Mouse (Mus musculus) MEL (cell line): ENCODE results near the gene Pp2d1. TPM values are rescaled to one million over a fixed set of nuclear protein-coding genes. Genes with fewer than 3 reads are reported as not detected.
A peak's percentile ranks its signal among the peaks of the same experiment; 100 is the strongest.

Experiments used
- DNase-seq: peaks from one replicate; pipeline ENCODE4 v3.0.0; 2011; ENCODE audit warnings: low read depth, low spot score
- H3K27ac ChIP-seq: 2 replicates; pipeline ENCODE4 v1.5.1; 2012; ENCODE audit warnings: low read depth, mild to moderate bottlenecking, control low read depth, low read length, moderate library complexity; ENCODE audit not compliant: control insufficient read depth
- H3K27me3 ChIP-seq, 2 experiments: fragments of 150-350 bp in 1 of 2; sonication (generic) in 1 of 2; 2 replicates each; pipeline ENCODE4 v1.6.1; 2012; ENCODE audit warnings: low read length in 2 of 2, mild to moderate bottlenecking in 2 of 2, improper control_type of control experiment in 1 of 2, moderate library complexity in 1 of 2; ENCODE audit not compliant: insufficient read depth in 2 of 2, control insufficient read depth in 1 of 2
- H3K36me3 ChIP-seq, 2 experiments: 2 replicates each; pipeline ENCODE4 v1.6.1; 2012 to 2014; ENCODE audit warnings: low read length in 2 of 2, improper control_type of control experiment in 1 of 2, inconsistent platforms in 1 of 2, mild to moderate bottlenecking in 1 of 2; ENCODE audit not compliant: insufficient read depth in 2 of 2, control insufficient read depth in 1 of 2
- H3K4me1 ChIP-seq, 2 experiments: fragments of 150-350 bp in 1 of 2; sonication (generic) in 1 of 2; 2 replicates each; pipeline ENCODE4 v1.6.1; 2012; ENCODE audit warnings: low read length in 2 of 2, improper control_type of control experiment in 1 of 2, mild to moderate bottlenecking in 1 of 2; ENCODE audit not compliant: insufficient read depth in 2 of 2, control insufficient read depth in 1 of 2
- H3K4me3 ChIP-seq, 2 experiments: fragments of 150-350 bp in 1 of 2; sonication (generic) in 1 of 2; 2 replicates each; pipeline ENCODE4 v1.5.1; 2012; ENCODE audit warnings: low read depth in 2 of 2, low read length in 2 of 2, mild to moderate bottlenecking in 2 of 2, moderate library complexity in 2 of 2, control low read depth in 1 of 2, improper control_type of control experiment in 1 of 2; ENCODE audit not compliant: control insufficient read depth in 1 of 2, insufficient read depth in 1 of 2
- H3K79me2 ChIP-seq: 2 replicates; pipeline ENCODE4 v1.6.1; 2012; ENCODE audit warnings: mild to moderate bottlenecking, low read length, moderate library complexity; ENCODE audit not compliant: control insufficient read depth, poor library complexity, insufficient read depth
- H3K9ac ChIP-seq: 2 replicates; pipeline ENCODE4 v1.6.1; 2012; ENCODE audit warnings: low read depth, mild to moderate bottlenecking, control low read depth, low read length, moderate library complexity; ENCODE audit not compliant: control insufficient read depth, poor library complexity, severe bottlenecking
- H3K9me3 ChIP-seq: fragments of 150-350 bp; sonication (generic); replicated peaks from 2 replicates; pipeline ENCODE4 v1.6.1; 2012; ENCODE audit warnings: mild to moderate bottlenecking, low read length, improper control_type of control experiment, moderate library complexity; ENCODE audit not compliant: insufficient read depth
- CHD1 ChIP-seq: IDR thresholded peaks from 2 replicates; pipeline ENCODE4 v1.6.1; 2012; ENCODE audit warnings: low read depth, mild to moderate bottlenecking, inconsistent platforms, low read length, improper control_type of control experiment
- CTCF ChIP-seq, 3 experiments: IDR thresholded peaks in 2 of 3; conservative IDR thresholded peaks in 1 of 3; 2 replicates each; pipeline ENCODE4 v1.5.1; 2011 to 2012; ENCODE audit warnings: low read length in 3 of 3, low read depth in 2 of 3, mild to moderate bottlenecking in 2 of 3, improper control_type of control experiment in 1 of 3, inconsistent platforms in 1 of 3, mixed read lengths in 1 of 3, moderate library complexity in 1 of 3; ENCODE audit not compliant: control insufficient read depth in 1 of 3, insufficient read depth in 1 of 3, poor library complexity in 1 of 3, severe bottlenecking in 1 of 3
- E2F4 ChIP-seq: IDR thresholded peaks from 2 replicates; pipeline ENCODE4 v1.6.1; 2011; ENCODE audit warnings: low read depth, low read length, improper control_type of control experiment, borderline replicate concordance
- EP300 ChIP-seq, 2 experiments: IDR thresholded peaks; 2 replicates each; pipeline ENCODE4 v1.6.1; 2011; ENCODE audit warnings: improper control_type of control experiment in 2 of 2, low read length in 2 of 2, low read depth in 1 of 2, mild to moderate bottlenecking in 1 of 2
- GATA1 ChIP-seq: IDR thresholded peaks from 2 replicates; pipeline ENCODE4 v1.6.1; 2011; ENCODE audit warnings: low read depth, low read length, improper control_type of control experiment
- HCFC1 ChIP-seq: IDR thresholded peaks from 2 replicates; pipeline ENCODE4 v1.6.1; 2012; ENCODE audit warnings: low read depth, mild to moderate bottlenecking, inconsistent platforms, low read length, improper control_type of control experiment, moderate library complexity
- JUND ChIP-seq: IDR thresholded peaks from 2 replicates; pipeline ENCODE4 v1.6.1; 2011; ENCODE audit warnings: low read depth, mild to moderate bottlenecking, improper control_type of control experiment, low read length
- KAT2A ChIP-seq: conservative IDR thresholded peaks from 2 replicates; pipeline ENCODE4 v1.6.1; 2012; ENCODE audit warnings: low read depth, low read length, improper control_type of control experiment, inconsistent platforms
- MAFK ChIP-seq: IDR thresholded peaks from 2 replicates; pipeline ENCODE4 v1.6.1; 2011; ENCODE audit warnings: low read depth, mild to moderate bottlenecking, low read length, improper control_type of control experiment, borderline replicate concordance
- MAX ChIP-seq: IDR thresholded peaks from 2 replicates; pipeline ENCODE4 v1.6.1; 2011; ENCODE audit warnings: low read length, improper control_type of control experiment
- MAZ ChIP-seq: IDR thresholded peaks from 2 replicates; pipeline ENCODE4 v1.6.1; 2012; ENCODE audit warnings: low read depth, mild to moderate bottlenecking, inconsistent platforms, low read length, improper control_type of control experiment
- MEF2A ChIP-seq: IDR thresholded peaks from 2 replicates; pipeline ENCODE4 v1.6.1; 2014; ENCODE audit warnings: low read depth, mild to moderate bottlenecking, inconsistent platforms, low read length, improper control_type of control experiment; ENCODE audit not compliant: poor library complexity, insufficient replicate concordance, severe bottlenecking; ENCODE audit errors: extremely low read depth
- MXI1 ChIP-seq: IDR thresholded peaks from 2 replicates; pipeline ENCODE4 v1.6.1; 2011; ENCODE audit warnings: mild to moderate bottlenecking, low read depth, low read length, improper control_type of control experiment
- MYB ChIP-seq: IDR thresholded peaks from 2 replicates; pipeline ENCODE4 v1.6.1; 2011; ENCODE audit warnings: mild to moderate bottlenecking, low read depth, low read length, improper control_type of control experiment
- MYC ChIP-seq: IDR thresholded peaks from 2 replicates; pipeline ENCODE4 v1.6.1; 2011; ENCODE audit warnings: low read depth, mild to moderate bottlenecking, low read length, improper control_type of control experiment, moderate library complexity
- NELFE ChIP-seq: IDR thresholded peaks from 2 replicates; pipeline ENCODE4 v1.6.1; 2011; ENCODE audit warnings: low read depth, low read length, improper control_type of control experiment
- NRF1 ChIP-seq: IDR thresholded peaks from 2 replicates; pipeline ENCODE4 v1.6.1; 2014; ENCODE audit warnings: low read depth, mild to moderate bottlenecking, inconsistent platforms, low read length, improper control_type of control experiment, moderate library complexity; ENCODE audit not compliant: poor library complexity, insufficient read depth, severe bottlenecking
- POLR2AphosphoS2 ChIP-seq: IDR thresholded peaks from 2 replicates; pipeline ENCODE4 v1.6.1; 2011; ENCODE audit warnings: low read length, improper control_type of control experiment
- SIN3A ChIP-seq: IDR thresholded peaks from 2 replicates; pipeline ENCODE4 v1.6.1; 2012; ENCODE audit warnings: low read length, improper control_type of control experiment, inconsistent platforms
- SMC3 ChIP-seq: IDR thresholded peaks from 2 replicates; pipeline ENCODE4 v1.6.1; 2011; ENCODE audit warnings: low read depth, low read length, improper control_type of control experiment
- TAL1 ChIP-seq: IDR thresholded peaks from 2 replicates; pipeline ENCODE4 v1.6.1; 2012; ENCODE audit warnings: mild to moderate bottlenecking, inconsistent platforms, low read length, moderate library complexity, mixed read lengths
- TCF12 ChIP-seq: IDR thresholded peaks from 2 replicates; pipeline ENCODE4 v1.6.1; 2014; ENCODE audit warnings: low read depth, mild to moderate bottlenecking, inconsistent platforms, low read length, improper control_type of control experiment, moderate library complexity
- UBTF ChIP-seq: IDR thresholded peaks from 2 replicates; pipeline ENCODE4 v1.6.1; 2012; ENCODE audit warnings: low read depth, mild to moderate bottlenecking, inconsistent platforms, low read length, improper control_type of control experiment, moderate library complexity, borderline replicate concordance; ENCODE audit not compliant: insufficient read depth
- USF1 ChIP-seq: IDR thresholded peaks from 2 replicates; pipeline ENCODE4 v1.6.1; 2014; ENCODE audit warnings: low read depth, mild to moderate bottlenecking, inconsistent platforms, low read length, improper control_type of control experiment, moderate library complexity
- USF2 ChIP-seq, 2 experiments: IDR thresholded peaks; 2 replicates each; pipeline ENCODE4 v1.6.1; 2011 to 2012; ENCODE audit warnings: improper control_type of control experiment in 2 of 2, low read length in 2 of 2, borderline replicate concordance in 1 of 2, inconsistent platforms in 1 of 2, low read depth in 1 of 2, mild to moderate bottlenecking in 1 of 2; ENCODE audit not compliant: insufficient read depth in 1 of 2
- ZC3H11A ChIP-seq: IDR thresholded peaks from 2 replicates; pipeline ENCODE4 v1.6.1; 2012; ENCODE audit warnings: low read depth, mild to moderate bottlenecking, inconsistent platforms, low read length, improper control_type of control experiment
- ZKSCAN1 ChIP-seq: IDR thresholded peaks from 2 replicates; pipeline ENCODE4 v1.6.1; 2012; ENCODE audit warnings: low read depth, mild to moderate bottlenecking, inconsistent platforms, low read length, improper control_type of control experiment, moderate library complexity
- ZNF384 ChIP-seq: IDR thresholded peaks from 2 replicates; pipeline ENCODE4 v1.6.1; 2012; ENCODE audit warnings: low read depth, mild to moderate bottlenecking, inconsistent platforms, low read length, improper control_type of control experiment
- polyA plus RNA-seq, 2 experiments: library from polyadenylated mRNA; stranded (reverse) in 1 of 2; unstranded in 1 of 2; fragments of >175 nt in 1 of 2; fragments of >200 nt in 1 of 2; gene quantifications; 2 replicates each; pipeline versions ENCODE4 v1.2.1 to v1.2.4; 2012; ENCODE audit warnings: low replicate concordance in 2 of 2, low read depth in 1 of 2; ENCODE audit not compliant: insufficient read length in 2 of 2, insufficient read depth in 1 of 2, missing spikeins in 1 of 2
- total RNA-seq: library from RNA; depleted of rRNA; stranded (reverse); fragments of 300-350 nt; gene quantifications from 2 replicates; pipeline ENCODE4 v1.2.3, GENCODE M21; 2012

Pp2d1 gene
- total and polyA plus RNA-seq, 3 experiments, result 0.04 to 0.08 TPM; not detected in 1

DNA sequence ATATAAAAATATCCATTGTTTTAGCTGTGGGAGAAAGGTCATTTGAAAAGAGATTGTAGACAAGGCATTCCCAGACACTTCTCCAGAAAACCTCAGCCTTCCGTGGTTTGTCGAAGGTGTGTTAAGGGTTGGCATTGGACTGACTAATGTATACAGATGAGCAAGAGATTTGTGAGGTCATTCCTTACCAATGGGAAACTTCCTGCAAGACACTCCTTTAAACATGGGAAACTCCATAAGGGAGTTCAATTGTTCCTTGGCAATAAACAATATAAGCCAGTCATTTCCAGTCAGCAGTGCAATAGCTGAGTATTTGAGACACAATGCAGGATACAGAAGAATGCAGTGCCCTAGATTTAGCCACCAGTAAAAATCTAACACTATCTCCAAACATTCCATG lies 11.2 kb downstream of the Pp2d1 start:
- no peak for TF ChIP-seq UBTF
- TF ChIP-seq CHD1, result no peak
- Histone ChIP-seq H3K9ac (no peak overlapping the region), H3K27ac (no peak overlapping the region), H3K27me3 (no peaks in the 10 kb centered on the region; a peak in 1 of 4 replicates), H3K4me1 (0 out of 4 replicates have a peak, but pooled peaks cover 0 to 3% of the 10 kb centered on the region in 2 experiments), H3K79me2 (no peaks in the 10 kb centered on the region), H3K36me3 (peaks cover 0 to 2% of the 10 kb centered on the region in 2 experiments; a peak in 2 of 4 replicates), H3K9me3 (no peaks in the 10 kb centered on the region), H3K4me3 (no peak overlapping the region)
- DNase-seq, result no peak

DNA sequence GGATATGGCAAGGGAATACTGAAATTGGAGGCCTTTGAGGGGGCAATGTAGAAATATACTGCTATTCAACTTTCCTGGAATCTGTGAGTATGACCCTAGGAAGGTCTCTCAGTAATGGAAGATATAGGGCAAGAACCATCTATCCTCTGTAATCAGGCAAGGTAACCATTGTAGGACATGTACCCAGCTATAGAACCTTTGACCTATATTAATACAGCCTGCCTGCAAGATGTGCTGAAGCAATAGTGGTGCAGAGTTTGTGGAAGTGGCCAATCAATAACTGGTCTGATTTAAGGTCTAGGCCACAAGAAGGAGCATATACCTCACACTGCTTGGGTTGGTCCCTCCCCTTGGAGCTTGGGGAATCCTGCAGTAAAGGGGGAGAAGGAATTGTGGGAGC lies 18.7 kb downstream of the Pp2d1 start:
- H3K9me3 ChIP-seq, result no peaks in the 10 kb centered on the region

DNA sequence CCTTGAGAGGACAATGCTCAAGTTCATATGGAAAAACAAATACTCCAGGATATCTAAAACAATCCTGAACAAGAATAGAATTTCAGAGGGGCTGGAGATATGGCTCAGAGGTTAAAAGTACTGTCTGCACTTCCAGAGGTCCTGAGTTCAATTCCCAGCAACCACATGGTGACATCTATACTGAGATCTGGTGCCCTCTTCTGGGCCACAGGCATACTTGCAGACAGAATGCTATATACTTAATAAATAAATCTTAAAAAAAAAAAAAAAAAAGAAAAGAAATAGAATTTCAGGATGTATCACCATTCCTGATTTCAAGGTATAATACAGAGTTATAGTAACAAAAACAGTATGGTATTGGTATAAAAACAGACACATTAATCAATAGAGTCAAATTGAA lies 19.9 kb downstream of the Pp2d1 start:
- Histone ChIP-seq H3K27ac (no peak overlapping the region), H3K9ac (no peak overlapping the region), H3K27me3 (no peaks in the 10 kb centered on the region), H3K4me3 (no peak overlapping the region), H3K4me1 (no peaks in the 10 kb centered on the region), H3K79me2 (no peaks in the 10 kb centered on the region), H3K9me3 (no peaks in the 10 kb centered on the region), H3K36me3 (no peaks in the 10 kb centered on the region)
- peak; percentile 41 for DNase-seq
- TF ChIP-seq ZNF384 (peak; percentile 71), NRF1 (no peak), MAX (no peak), USF1 (no peak), EP300 (IDR thresholded peaks at IDR 0.05; ENCODE audit: low read depth in 1 of 2, low read length in 2 of 2) (no peak), MXI1 (no peak), JUND (no peak), MEF2A (no peak), ZC3H11A (no peak), KAT2A (no peak), HCFC1 (no peak), TAL1 (no peak), TCF12 (no peak), MAZ (no peak), SMC3 (peak; percentile 22; the same call in 1 of the 2 replicates), MAFK (no peak), CTCF (IDR thresholded peaks at IDR 0.05 in 2 of 3, conservative IDR thresholded peaks at IDR 0.05 in 1 of 3; ENCODE audit: control insufficient read depth in 1 of 3, insufficient read depth in 1 of 3, low read depth in 2 of 3, low read length in 3 of 3, poor library complexity in 1 of 3, severe bottlenecking in 1 of 3) (peak; percentile 9 to 38 (median 31); a peak in 3 of 6 replicates), E2F4 (no peak)

More for the DNA sequence above, 18.7 kb downstream of the Pp2d1 start:
- Histone ChIP-seq H3K4me3 (no peak overlapping the region), H3K27me3 (no peaks in the 10 kb centered on the region), H3K36me3 (no peaks in the 10 kb centered on the region), H3K27ac (no peak overlapping the region), H3K9ac (no peak overlapping the region), H3K4me1 (no peaks in the 10 kb centered on the region), H3K79me2 (no peaks in the 10 kb centered on the region)
- no peak for DNase-seq
- no peak for TF ChIP-seq GATA1
- TF ChIP-seq E2F4, result no peak
- TF ChIP-seq KAT2A, result no peak
- TF ChIP-seq ZKSCAN1, result no peak
- TF ChIP-seq USF2 (IDR thresholded peaks at IDR 0.05; ENCODE audit: borderline replicate concordance in 1 of 2, insufficient read depth in 1 of 2, low read depth in 1 of 2, low read length in 2 of 2), result no peak
- no peak for TF ChIP-seq POLR2AphosphoS2
- no peak for TF ChIP-seq SMC3
- TF ChIP-seq SIN3A, result no peak
- no peak for TF ChIP-seq CTCF (IDR thresholded peaks at IDR 0.05 in 2 of 3, conservative IDR thresholded peaks at IDR 0.05 in 1 of 3; ENCODE audit: control insufficient read depth in 1 of 3, insufficient read depth in 1 of 3, low read depth in 2 of 3, low read length in 3 of 3, poor library complexity in 1 of 3, severe bottlenecking in 1 of 3)
- TF ChIP-seq CHD1, result no peak
- no peak for TF ChIP-seq MYB
- no peak for TF ChIP-seq MYC
- no peak for TF ChIP-seq JUND
- no peak for TF ChIP-seq NELFE
- TF ChIP-seq ZC3H11A, result no peak
- TF ChIP-seq MXI1, result no peak
- TF ChIP-seq MAFK, result no peak
